Mouse (Mus musculus) lung, adult 2 months (tissue): ENCODE results near the gene Sost.

Experiments used
- CTCF ChIP-seq: fragments of 200-500 bp; IDR thresholded peaks from 2 replicates; pipeline ENCODE4 v1.5.1; 2011; ENCODE audit warnings: mild to moderate bottlenecking, low read length, control low read depth; ENCODE audit not compliant: insufficient read depth
- POLR2A ChIP-seq: fragments of 200-500 bp; IDR thresholded peaks from 2 replicates; pipeline ENCODE4 v1.6.1; 2011; ENCODE audit warnings: low read depth, mild to moderate bottlenecking, control low read depth, low read length, borderline replicate concordance; ENCODE audit errors: extremely low read depth

DNA sequence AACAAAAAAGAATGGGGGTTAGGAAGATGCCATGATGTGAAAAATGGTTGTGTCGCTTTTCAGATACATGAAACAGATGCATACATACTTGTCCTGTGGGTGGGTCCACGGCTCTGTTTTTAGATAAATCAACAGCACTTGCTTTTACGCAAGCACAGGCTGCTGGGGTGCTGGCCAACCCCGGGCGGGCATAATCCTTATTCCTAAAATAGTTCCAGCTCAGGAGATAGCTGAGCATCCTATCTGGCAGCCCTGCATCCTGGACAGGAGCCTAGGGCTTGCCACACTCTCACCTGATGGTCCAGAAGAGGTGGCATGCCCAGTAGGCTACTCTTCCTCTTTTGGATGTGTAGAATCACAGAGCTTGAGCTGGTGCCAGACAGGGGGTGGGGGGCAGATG is 16.8 kb downstream of the Sost start:
- TF ChIP-seq CTCF (no peak), POLR2A (no peak)
